Comparison of ENCODE assay signal across 8 mouse cellular contexts in genomic region chr2:118700179-118701062, GRCm38 (mm10). TPM values are rescaled to one million over a fixed set of nuclear protein-coding genes. Genes with fewer than 3 reads are reported as not detected.
DNase-seq lines count a peak whose midpoint lies in the region; ATAC-seq and TF ChIP-seq lines count a peak whose summit lies in the region.

No protein-coding gene starts in this region.

- H3K4me2 ChIP-seq in forebrain, embryonic 14.5 days (ENCODE audit: low read length): peak overlapping the region; percentile 43
- H3K4me2 ChIP-seq in lung, postnatal 0 days (replicated peaks; ENCODE audit: low read depth, low read length): peak overlapping the region; percentile 37

- H3K9me3 ChIP-seq in G1E (replicated peaks): peaks cover 16% of the 10 kb centered on the region
- H3K9me3 ChIP-seq in forebrain, embryonic 14.5 days (replicated peaks; ENCODE audit: control insufficient read depth, low read length): no peaks in the 10 kb centered on the region
- H3K9me3 ChIP-seq in lung, postnatal 0 days (ENCODE audit: low read length): no peaks in the 10 kb centered on the region

- under 1% methylated on average over 32 of the region's 32 CpGs for WGBS in forebrain, embryonic 14.5 days
- WGBS in lung, postnatal 0 days: 6% methylated on average over 32 of the region's 32 CpGs

- H3K4me3 ChIP-seq in G1E (ENCODE audit: low read depth, low read length): peak overlapping the region; percentile 27; the same call in 1 of the 2 replicates
- peak overlapping the region; percentile 15 for H3K4me3 ChIP-seq in forebrain, embryonic 14.5 days (ENCODE audit: low read depth, low read length)
- H3K4me3 ChIP-seq in lung, postnatal 0 days (ENCODE audit: low read depth, low read length): no peak overlapping the region; the same call in 1 of the 2 replicates

- peaks cover 52% of the 10 kb centered on the region for H3K27me3 ChIP-seq in G1E (ENCODE audit: insufficient read depth, low read length)
- H3K27me3 ChIP-seq in forebrain, embryonic 14.5 days (replicated peaks; ENCODE audit: control insufficient read depth, insufficient read depth, low read length): peaks cover 66% of the 10 kb centered on the region
- peaks cover 49% of the 10 kb centered on the region for H3K27me3 ChIP-seq in lung, postnatal 0 days (replicated peaks; ENCODE audit: insufficient read depth, low read length)

- ATAC-seq in G1E (ENCODE audit: extremely low read depth, insufficient number of reproducible peaks, low FRiP score, poor library complexity, severe bottlenecking): peak; percentile 54; the same call in 1 of the 2 replicates
- ATAC-seq in forebrain, embryonic 14.5 days: no peak; the same call in 1 of the 2 replicates
- ATAC-seq in lung, postnatal 0 days: peak; percentile 65

- peak overlapping the region; percentile 37; the same call in 1 of the 2 replicates for H3K9ac ChIP-seq in forebrain, embryonic 14.5 days (ENCODE audit: low read length)
- H3K9ac ChIP-seq in lung, postnatal 0 days (replicated peaks; ENCODE audit: low read depth): no peak overlapping the region

- TF ChIP-seq EP300 in lung, postnatal 0 days (IDR thresholded peaks at IDR 0.05): no peak

- peak; percentile 68 for TF ChIP-seq CTCF in G1E (IDR thresholded peaks at IDR 0.05; ENCODE audit: low read depth, low read length)
- peak; percentile 93 for TF ChIP-seq CTCF in lung, postnatal 0 days (IDR thresholded peaks at IDR 0.05)

- no peak overlapping the region for H3K27ac ChIP-seq in forebrain, embryonic 14.5 days (ENCODE audit: low read depth, low read length)
- H3K27ac ChIP-seq in lung, postnatal 0 days (ENCODE audit: low read length): no peak overlapping the region

- peak; percentile 80 for DNase-seq in G1E (ENCODE audit: low spot score)
- peak; percentile 69 for DNase-seq in c-Kit-positive CD71-positive TER-119-positive erythroid progenitor cells, embryonic 14.5 days (ENCODE audit: low spot score)
- peak; percentile 71 for DNase-seq in forebrain, embryonic 14.5 days (ENCODE audit: low spot score)
- DNase-seq in heart, postnatal 25 days (ENCODE audit: low spot score): peak; percentile 46
- DNase-seq in kidney, postnatal 4 days: peak; percentile 92
- peak; percentile 86 for DNase-seq in lung, postnatal 0 days (ENCODE audit: low spot score)
- peak; percentile 67 for DNase-seq in ovary, adult 18-20 months (ENCODE audit: low spot score)
- DNase-seq in thymus, postnatal 0 days (ENCODE audit: low spot score): peak; percentile 71

- intact Hi-C loops in heart, postnatal 25 days (cut with DNase I): loop anchor here (1.0 to 5.0 kb wide), 3 partner anchors 28 to 183 kb away; partner anchors contain the start of gene Plcb2

- H3K4me1 ChIP-seq in G1E (ENCODE audit: insufficient read depth, low read depth, low read length): peaks cover 22% of the 10 kb centered on the region
- peaks cover 20% of the 10 kb centered on the region for H3K4me1 ChIP-seq in forebrain, embryonic 14.5 days (ENCODE audit: control insufficient read depth, insufficient read depth, low read length)
- H3K4me1 ChIP-seq in lung, postnatal 0 days (ENCODE audit: insufficient read depth, low read depth, low read length): peaks cover 16% of the 10 kb centered on the region; the same call in 1 of the 2 replicates

- peaks cover 25% of the 10 kb centered on the region for H3K36me3 ChIP-seq in G1E (replicated peaks)
- H3K36me3 ChIP-seq in forebrain, embryonic 14.5 days (ENCODE audit: control insufficient read depth, insufficient read depth, low read length): 0 out of 2 replicates have a peak, but pooled peaks cover 2% of the 10 kb centered on the region
- no peaks in the 10 kb centered on the region for H3K36me3 ChIP-seq in lung, postnatal 0 days (ENCODE audit: insufficient read depth, low read length)

RNA-seq across cellular contexts. Expression of gene Ankrd63, which starts 3.3 kb away (rescaled TPM):
- total RNA-seq in G1E (2014; fragmentation: Nextera tagmentation): 0.15 TPM in 1 of 2 replicates, not detected in the other
- total RNA-seq in G1E (2017): under 0.01 and 0.05 TPM in 2 replicates
- not detected in 2 replicates for polyA plus RNA-seq in G1E (2012)
- 0.28 and 0.41 TPM in 2 replicates for polyA plus RNA-seq in forebrain, embryonic 14.5 days (2014; fragmentation: Nextera tagmentation; extraction: Ambion mirVana)
- total RNA-seq in heart, postnatal 25 days (2021): 1 to 10 TPM; 1.8 to 3.0 TPM
- 0.02 and 0.05 TPM in 2 replicates for polyA plus RNA-seq in lung, postnatal 0 days (2015; fragmentation: Nextera tagmentation; extraction: Ambion mirVana)
- not detected in 2 replicates for polyA plus RNA-seq in thymus, postnatal 0 days (2015; fragmentation: Nextera tagmentation; extraction: Ambion mirVana)

RNA-seq across cellular contexts. Expression of gene Plcb2, which starts 27.8 kb away (rescaled TPM):
- total RNA-seq in G1E (2014; fragmentation: Nextera tagmentation): 25.6 and 30.6 TPM in 2 replicates
- 7.3 and 8.5 TPM in 2 replicates for total RNA-seq in G1E (2017)
- 4.5 and 5.4 TPM in 2 replicates for polyA plus RNA-seq in G1E (2012)
- 0.48 and 0.57 TPM in 2 replicates for polyA plus RNA-seq in forebrain, embryonic 14.5 days (2014; fragmentation: Nextera tagmentation; extraction: Ambion mirVana)
- 1 to 10 TPM; 1.9 to 2.8 TPM for total RNA-seq in heart, postnatal 25 days (2021)
- 1.6 TPM in 2 replicates for polyA plus RNA-seq in lung, postnatal 0 days (2015; fragmentation: Nextera tagmentation; extraction: Ambion mirVana)
- polyA plus RNA-seq in thymus, postnatal 0 days (2015; fragmentation: Nextera tagmentation; extraction: Ambion mirVana): 10.1 and 11.8 TPM in 2 replicates

RNA-seq across cellular contexts. Expression of gene Pak6, which starts 37.3 kb away (rescaled TPM):
- total RNA-seq in G1E (2014; fragmentation: Nextera tagmentation): 7.9 and 9.6 TPM in 2 replicates
- 6.2 and 10.0 TPM in 2 replicates for total RNA-seq in G1E (2017)
- polyA plus RNA-seq in G1E (2012): 28.0 and 34.2 TPM in 2 replicates
- polyA plus RNA-seq in forebrain, embryonic 14.5 days (2014; fragmentation: Nextera tagmentation; extraction: Ambion mirVana): 14.0 and 18.7 TPM in 2 replicates
- total RNA-seq in heart, postnatal 25 days (2021): 1 to 10 TPM; 6.4 to 9.9 TPM
- polyA plus RNA-seq in lung, postnatal 0 days (2015; fragmentation: Nextera tagmentation; extraction: Ambion mirVana): 1.1 and 2.0 TPM in 2 replicates
- polyA plus RNA-seq in thymus, postnatal 0 days (2015; fragmentation: Nextera tagmentation; extraction: Ambion mirVana): 0.53 and 0.91 TPM in 2 replicates

RNA-seq across cellular contexts. Expression of gene Inafm2, which starts 45.1 kb away (rescaled TPM):
- 24.8 and 26.5 TPM in 2 replicates for total RNA-seq in G1E (2014; fragmentation: Nextera tagmentation)
- 14.8 and 16.0 TPM in 2 replicates for total RNA-seq in G1E (2017)
- polyA plus RNA-seq in G1E (2012): 21.0 and 28.6 TPM in 2 replicates
- polyA plus RNA-seq in forebrain, embryonic 14.5 days (2014; fragmentation: Nextera tagmentation; extraction: Ambion mirVana): 32.1 and 33.7 TPM in 2 replicates
- 10 to 100 TPM; 26.7 to 32.4 TPM for total RNA-seq in heart, postnatal 25 days (2021)
- 34.5 and 35.9 TPM in 2 replicates for polyA plus RNA-seq in lung, postnatal 0 days (2015; fragmentation: Nextera tagmentation; extraction: Ambion mirVana)
- 22.3 and 26.4 TPM in 2 replicates for polyA plus RNA-seq in thymus, postnatal 0 days (2015; fragmentation: Nextera tagmentation; extraction: Ambion mirVana)
